Mouse (Mus musculus): ENCODE results near the gene Ppm1a. TPM values are rescaled to one million over a fixed set of nuclear protein-coding genes. Genes with fewer than 3 reads are reported as not detected.

The Ppm1a gene
- total RNA-seq (2017): 148 and 157 TPM in 2 replicates

GRCm38 (mm10) chr12:72757086-72757485 is at the start of gene Ppm1a:
Ppm1a (plus strand) TSS chr12:72757455.
- ATAC-seq (ENCODE audit: extremely low read depth, insufficient number of reproducible peaks, low FRiP score, poor library complexity, severe bottlenecking): no peak

- no peak for ATAC-seq (ENCODE audit: extremely low read depth, insufficient number of reproducible peaks, low FRiP score, poor library complexity, severe bottlenecking)
Observed at GRCm38 (mm10) chr12:72709981-72710380, 47.3 kb upstream of the Ppm1a start.

GRCm38 (mm10) chr12:72714896-72715295 is 42.4 kb upstream of the Ppm1a start:
- no peak for ATAC-seq (ENCODE audit: extremely low read depth, insufficient number of reproducible peaks, low FRiP score, poor library complexity, severe bottlenecking)

- no peak for ATAC-seq (ENCODE audit: extremely low read depth, insufficient number of reproducible peaks, low FRiP score, poor library complexity, severe bottlenecking)
Observed at GRCm38 (mm10) chr12:72715846-72716245, 41.4 kb upstream of the Ppm1a start.

- no peak for ATAC-seq (ENCODE audit: extremely low read depth, insufficient number of reproducible peaks, low FRiP score, poor library complexity, severe bottlenecking)
Observed at GRCm38 (mm10) chr12:72719046-72719445, 38.2 kb upstream of the Ppm1a start.

DNA sequence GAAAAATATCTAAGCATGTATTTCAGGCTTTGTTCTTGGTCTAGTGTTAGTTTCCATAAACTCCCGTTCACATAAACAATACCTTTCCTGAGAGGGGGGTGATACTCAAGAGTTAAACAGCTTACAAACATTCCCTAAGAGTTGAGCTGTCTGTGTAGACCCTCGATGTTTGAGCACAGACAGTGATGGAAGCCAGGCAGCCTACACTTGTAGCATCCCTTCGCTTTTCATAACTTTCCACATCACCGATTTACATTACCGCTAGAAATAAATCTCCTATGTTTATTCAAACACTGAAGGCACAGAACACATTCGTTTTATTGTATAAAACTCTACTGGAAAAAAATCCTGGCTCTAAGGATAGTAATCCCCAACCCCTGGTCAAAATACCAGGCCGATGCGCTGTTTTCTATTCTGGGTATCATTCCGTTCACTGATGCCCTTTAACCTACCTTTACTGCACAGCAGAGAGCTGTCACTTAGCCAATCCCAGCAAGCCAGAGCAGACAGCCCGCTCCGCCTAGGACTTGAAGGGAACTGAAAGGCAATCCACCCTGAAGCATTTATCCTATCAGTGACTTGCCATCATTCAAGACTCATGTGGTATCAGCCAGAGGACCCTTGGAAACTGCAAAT is 37.7 kb upstream of the Ppm1a start:
- no peak for ATAC-seq (ENCODE audit: extremely low read depth, insufficient number of reproducible peaks, low FRiP score, poor library complexity, severe bottlenecking)

DNA sequence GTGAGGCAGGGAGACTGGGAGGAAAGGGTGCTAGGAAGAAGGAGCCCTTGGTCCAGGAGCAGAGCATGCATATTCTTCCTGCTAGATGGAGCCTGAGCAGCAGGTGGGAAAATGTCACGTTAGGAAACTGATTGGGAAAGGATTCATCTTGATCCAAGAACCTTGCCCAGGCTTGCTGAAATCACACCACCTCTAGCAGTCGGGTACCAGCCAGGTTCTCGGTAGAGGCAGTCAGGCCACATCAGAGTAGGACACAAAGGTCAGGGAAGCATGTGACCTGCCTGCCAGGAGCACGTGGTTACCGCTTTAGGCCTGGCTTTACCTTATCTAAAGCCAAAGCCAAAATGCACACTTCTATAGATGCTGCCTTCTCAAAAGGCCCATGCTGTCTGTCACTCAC is 35.5 kb upstream of the Ppm1a start:
- no peak for ATAC-seq (ENCODE audit: extremely low read depth, insufficient number of reproducible peaks, low FRiP score, poor library complexity, severe bottlenecking)

DNA sequence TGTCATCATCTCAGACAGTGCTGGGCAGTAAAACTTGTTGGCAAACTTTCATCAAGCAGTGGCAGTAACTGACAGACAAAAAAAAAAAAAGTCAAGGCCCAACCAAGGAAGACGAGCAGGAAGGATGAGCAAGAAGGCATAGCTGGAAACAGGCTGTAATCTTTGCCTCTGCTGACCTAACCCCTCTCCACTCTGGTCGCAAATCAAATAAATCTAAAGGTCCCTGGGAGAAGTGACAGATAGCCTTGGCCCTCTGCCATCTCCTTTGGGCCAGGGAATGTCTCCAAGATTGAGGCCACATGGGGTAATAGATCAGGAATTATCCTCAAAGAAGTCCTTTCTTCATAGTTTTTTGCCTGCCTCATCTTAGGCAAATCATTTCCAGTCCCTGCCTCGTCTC is 33.3 kb upstream of the Ppm1a start:
- no peak for ATAC-seq (ENCODE audit: extremely low read depth, insufficient number of reproducible peaks, low FRiP score, poor library complexity, severe bottlenecking)

- no peak for ATAC-seq (ENCODE audit: extremely low read depth, insufficient number of reproducible peaks, low FRiP score, poor library complexity, severe bottlenecking)
Observed at GRCm38 (mm10) chr12:72727021-72727420, 30.2 kb upstream of the Ppm1a start.

- ATAC-seq (ENCODE audit: extremely low read depth, insufficient number of reproducible peaks, low FRiP score, poor library complexity, severe bottlenecking): no peak
Observed at GRCm38 (mm10) chr12:72727611-72728010, 29.6 kb upstream of the Ppm1a start.

- no peak for ATAC-seq (ENCODE audit: extremely low read depth, insufficient number of reproducible peaks, low FRiP score, poor library complexity, severe bottlenecking)
Observed at GRCm38 (mm10) chr12:72734112-72734511, 23.1 kb upstream of the Ppm1a start.

DNA sequence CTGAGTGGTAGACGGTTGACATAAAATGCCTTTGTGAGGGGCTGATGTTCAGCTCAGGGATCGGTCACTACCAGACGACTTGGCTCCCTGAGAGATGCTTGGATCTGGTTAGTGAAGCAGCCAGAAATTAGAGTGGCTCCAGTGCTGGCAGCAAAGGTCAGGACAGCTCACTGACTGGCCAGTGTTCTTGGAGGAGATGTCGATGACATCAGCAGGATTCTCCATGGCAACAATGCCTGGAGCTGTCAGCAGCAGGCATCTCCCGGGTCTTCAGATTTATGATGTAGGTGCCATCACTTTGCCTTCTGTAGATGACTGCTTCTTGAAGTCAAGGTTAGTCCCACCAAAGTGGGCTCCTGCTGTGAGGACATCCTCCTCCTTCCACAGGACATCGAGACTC is 16.1 kb upstream of the Ppm1a start:
- no peak for ATAC-seq (ENCODE audit: extremely low read depth, insufficient number of reproducible peaks, low FRiP score, poor library complexity, severe bottlenecking)

DNA sequence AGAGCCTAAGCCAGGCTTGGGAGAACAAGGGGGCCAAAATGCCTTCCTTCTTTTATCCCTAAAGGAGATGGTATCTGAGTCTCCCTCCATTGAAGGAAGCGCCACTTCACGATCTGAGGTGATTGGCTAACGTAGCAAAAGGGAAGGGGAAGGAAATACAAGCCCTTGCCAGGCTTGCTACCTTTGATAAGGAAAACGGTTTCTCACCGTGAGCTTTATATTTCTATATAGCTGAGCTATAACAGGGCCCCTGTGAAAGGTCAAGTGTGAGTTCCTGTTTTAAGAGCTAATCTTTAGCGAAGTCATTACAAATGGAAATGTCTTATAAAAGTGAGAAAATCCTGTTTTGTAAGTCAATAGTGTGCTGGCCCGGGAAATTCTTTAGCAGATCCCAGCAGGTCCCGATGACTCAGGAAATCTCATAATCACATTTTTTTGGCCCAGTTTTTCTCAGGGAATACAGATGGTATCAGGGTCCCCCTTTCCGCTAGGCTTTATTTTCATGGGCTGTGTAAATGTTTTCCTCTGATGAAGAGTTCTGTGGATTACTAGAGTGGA is 12.4 kb upstream of the Ppm1a start:
- no peak for ATAC-seq (ENCODE audit: extremely low read depth, insufficient number of reproducible peaks, low FRiP score, poor library complexity, severe bottlenecking)

DNA sequence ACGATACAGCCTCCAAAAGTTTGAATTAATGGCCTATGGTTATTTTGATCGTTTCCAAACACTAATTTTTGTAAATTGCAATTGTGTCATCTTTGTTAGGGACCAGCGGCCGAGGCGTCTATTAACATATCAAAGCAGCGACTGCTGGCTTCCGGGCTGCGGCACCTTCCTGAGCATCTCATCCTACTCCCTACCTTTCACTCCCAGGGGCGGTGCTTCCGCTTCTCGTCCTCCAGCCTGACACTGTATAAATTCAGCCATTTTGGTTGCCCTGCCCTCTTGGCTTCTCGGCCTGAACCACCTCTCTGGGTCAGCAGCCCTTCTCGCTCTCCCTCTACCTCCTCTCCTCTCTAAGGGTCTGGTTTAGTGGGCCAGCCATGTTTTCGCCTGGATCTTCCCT is 11.8 kb upstream of the Ppm1a start:
- no peak for ATAC-seq (ENCODE audit: extremely low read depth, insufficient number of reproducible peaks, low FRiP score, poor library complexity, severe bottlenecking)

DNA sequence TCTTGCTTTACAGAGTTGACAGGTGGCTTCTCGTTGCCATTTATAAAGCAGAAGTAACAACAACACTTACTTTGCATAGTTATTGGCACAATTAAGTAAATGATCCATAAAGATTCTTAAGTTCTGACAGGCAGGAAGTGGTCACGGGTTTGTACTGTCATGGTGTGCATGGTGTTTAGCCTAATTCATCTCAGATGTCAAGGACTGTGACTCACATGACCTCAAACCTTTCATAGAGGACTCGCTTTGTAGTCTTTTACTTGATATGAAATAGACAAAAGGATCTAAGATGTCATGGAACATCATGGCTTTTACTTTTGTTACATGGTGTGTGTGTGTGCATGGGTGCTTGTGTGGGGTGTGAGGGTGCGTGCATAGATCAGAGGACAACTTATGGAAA is 8.9 kb upstream of the Ppm1a start:
- ATAC-seq (ENCODE audit: extremely low read depth, insufficient number of reproducible peaks, low FRiP score, poor library complexity, severe bottlenecking): no peak

- no peak for ATAC-seq (ENCODE audit: extremely low read depth, insufficient number of reproducible peaks, low FRiP score, poor library complexity, severe bottlenecking)
Observed at GRCm38 (mm10) chr12:72748841-72749240, 8.4 kb upstream of the Ppm1a start.

DNA sequence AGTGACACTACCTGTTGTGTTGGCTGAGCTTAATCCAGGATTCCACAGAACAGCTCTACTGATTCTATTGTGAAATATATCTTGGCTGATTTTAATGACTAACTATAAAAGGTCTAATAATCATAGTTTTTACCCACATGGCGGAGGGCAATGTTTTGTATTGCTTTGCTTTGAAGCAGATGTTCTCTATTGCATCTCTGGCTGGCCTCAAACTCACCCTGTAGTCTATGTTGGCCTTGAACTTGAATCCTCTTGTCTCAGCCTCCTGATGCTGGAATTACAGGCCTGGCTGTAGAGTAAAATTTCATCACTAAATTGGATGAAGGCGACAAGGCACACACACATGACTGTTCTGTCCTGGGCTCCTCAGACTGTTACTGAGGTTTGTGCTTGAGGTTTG is 7.8 kb upstream of the Ppm1a start:
- ATAC-seq (ENCODE audit: extremely low read depth, insufficient number of reproducible peaks, low FRiP score, poor library complexity, severe bottlenecking): no peak

- ATAC-seq (ENCODE audit: extremely low read depth, insufficient number of reproducible peaks, low FRiP score, poor library complexity, severe bottlenecking): no peak
Observed at GRCm38 (mm10) chr12:72750016-72750415, 7.2 kb upstream of the Ppm1a start.

- ATAC-seq (ENCODE audit: extremely low read depth, insufficient number of reproducible peaks, low FRiP score, poor library complexity, severe bottlenecking): no peak
Observed at GRCm38 (mm10) chr12:72750606-72751005, 6.6 kb upstream of the Ppm1a start.

DNA sequence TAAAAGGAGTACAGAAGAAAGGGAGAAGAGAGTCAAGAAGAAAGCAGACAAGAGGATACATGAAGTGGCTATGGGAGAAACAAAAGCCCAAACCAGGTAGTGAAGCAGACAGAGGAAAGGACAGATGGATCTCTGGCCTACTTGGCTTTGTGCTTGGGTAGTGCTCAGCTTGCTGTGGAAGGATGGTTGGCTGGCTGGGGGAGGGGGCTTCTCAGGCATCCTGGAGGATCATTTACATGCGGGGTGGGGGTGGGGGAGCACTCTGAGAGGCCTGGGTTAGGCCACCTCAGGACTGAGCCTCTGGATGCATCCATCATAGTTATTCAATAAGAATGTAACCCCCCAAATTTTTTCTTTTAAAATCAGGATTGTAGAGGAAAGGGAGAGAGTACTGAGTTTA is 341 bp downstream of the Ppm1a start:
- ATAC-seq (ENCODE audit: extremely low read depth, insufficient number of reproducible peaks, low FRiP score, poor library complexity, severe bottlenecking): no peak

- ATAC-seq (ENCODE audit: extremely low read depth, insufficient number of reproducible peaks, low FRiP score, poor library complexity, severe bottlenecking): no peak
Observed at GRCm38 (mm10) chr12:72759956-72760355, 2.7 kb downstream of the Ppm1a start.
